Mouse (Mus musculus) forebrain, embryonic 14.5 days (tissue): ENCODE data around the gene Gtf3c5. TPM values are rescaled to one million over a fixed set of nuclear protein-coding genes. Genes with fewer than 3 reads are reported as not detected.

Experiments used
- ATAC-seq: fragments of 200-750 bp; cut with Nextera tagmentation; 2 replicates; pipeline ENCODE4 v1.8.0; 2017; ENCODE audit warnings: mild to moderate bottlenecking, moderate library complexity
- DNase-seq: peaks from one replicate; pipeline ENCODE4 v3.0.0-alpha.2; 2015; ENCODE audit warnings: low spot score
- H3K27ac ChIP-seq: fragments of 300-500 bp; sonication (generic); 2 replicates; pipeline ENCODE4 v1.5.1; 2014; ENCODE audit warnings: low read depth, mild to moderate bottlenecking, control low read depth, low read length, moderate library complexity
- H3K27me3 ChIP-seq: fragments of 300-500 bp; sonication (generic); replicated peaks from 2 replicates; pipeline ENCODE4 v1.6.1; 2014; ENCODE audit warnings: low read length, control low read depth, mixed read lengths; ENCODE audit not compliant: control insufficient read depth, insufficient read depth
- H3K36me3 ChIP-seq: fragments of 300-500 bp; sonication (generic); 2 replicates; pipeline ENCODE4 v1.6.1; 2014; ENCODE audit warnings: low read length, control low read depth; ENCODE audit not compliant: control insufficient read depth, insufficient read depth
- H3K4me1 ChIP-seq: fragments of 300-500 bp; sonication (generic); 2 replicates; pipeline ENCODE4 v1.6.1; 2014; ENCODE audit warnings: antibody characterized with exemption, low read length, control low read depth; ENCODE audit not compliant: control insufficient read depth, insufficient read depth
- H3K4me2 ChIP-seq: fragments of 300-500 bp; sonication (generic); 2 replicates; pipeline ENCODE4 v1.6.1; 2014; ENCODE audit warnings: mild to moderate bottlenecking, control low read depth, low read length
- H3K4me3 ChIP-seq: fragments of 300-500 bp; sonication (generic); 2 replicates; pipeline ENCODE4 v1.5.1; 2014; ENCODE audit warnings: low read depth, low read length, control low read depth
- H3K9ac ChIP-seq: fragments of 300-500 bp; sonication (generic); 2 replicates; pipeline ENCODE4 v1.6.1; 2014; ENCODE audit warnings: mild to moderate bottlenecking, low read length, control low read depth, moderate library complexity
- H3K9me3 ChIP-seq: fragments of 300-500 bp; sonication (generic); replicated peaks from 2 replicates; pipeline ENCODE4 v1.6.1; 2016; ENCODE audit warnings: low read length, control low read depth, mixed read lengths; ENCODE audit not compliant: control insufficient read depth
- WGBS: fragments of 180-500 bp; shearing (Covaris S2); extraction: QIAGEN DNeasy Blood & Tissue Kit; methylation state at CpG from one replicate; pipeline ENCODE4 v1.1.7; 2014; 5-methylcytosine and 5-hydroxymethylcytosine counted together
- polyA plus RNA-seq: library from polyadenylated mRNA; unstranded; fragments of >200 nt; fragmentation: Nextera tagmentation; extraction: Ambion mirVana; gene quantifications from 2 replicates; pipeline ENCODE4 v1.2.1, GENCODE M21; 2014

The Gtf3c5 gene
- polyA plus RNA-seq, 1 experiment from 2014 or later = 20.5 TPM

GRCm38 (mm10) chr2:28543894-28544293 is 39.7 kb downstream of the Gtf3c5 start:
- Histone ChIP-seq H3K9ac (no peak overlapping the region), H3K4me2 (no peak overlapping the region), H3K36me3 (peaks cover 83% of the 10 kb centered on the region), H3K4me3 (no peak overlapping the region), H3K27ac (no peak overlapping the region), H3K4me1 (peaks cover 16% of the 10 kb centered on the region), H3K9me3 (no peaks in the 10 kb centered on the region), H3K27me3 (no peaks in the 10 kb centered on the region)
- DNase-seq = peak; percentile 35
- WGBS = 72% methylated on average over 8 of the region's 8 CpGs
- ATAC-seq = no peak

- Histone ChIP-seq H3K4me1 (peaks cover 46% of the 10 kb centered on the region), H3K27me3 (no peaks in the 10 kb centered on the region), H3K27ac (no peak overlapping the region), H3K4me2 (no peak overlapping the region), H3K9me3 (no peaks in the 10 kb centered on the region), H3K36me3 (peaks cover 52% of the 10 kb centered on the region), H3K9ac (no peak overlapping the region), H3K4me3 (no peak overlapping the region)
- DNase-seq (no peak), ATAC-seq (no peak)
- 79% methylated on average over 8 of the region's 8 CpGs for WGBS
These were observed 42.8 kb downstream of the Gtf3c5 start for GRCm38 (mm10) chr2:28540587-28541227.

GRCm38 (mm10) chr2:28539949-28540348 is 43.6 kb downstream of the Gtf3c5 start:
- Histone ChIP-seq H3K36me3 (peaks cover 45% of the 10 kb centered on the region), H3K27me3 (no peaks in the 10 kb centered on the region), H3K4me3 (no peak overlapping the region), H3K4me1 (peaks cover 54% of the 10 kb centered on the region), H3K4me2 (no peak overlapping the region), H3K27ac (0 out of 2 replicates have a peak overlapping the region, but pooled peaks have one; percentile 63), H3K9me3 (no peaks in the 10 kb centered on the region), H3K9ac (no peak overlapping the region)
- DNase-seq (no peak), ATAC-seq (no peak)
- WGBS = 83% methylated on average over 2 of the region's 2 CpGs

- no peak overlapping the region for H3K4me2 ChIP-seq
- H3K4me1 ChIP-seq = peaks cover 61% of the 10 kb centered on the region
- H3K4me3 ChIP-seq = no peak overlapping the region
- H3K27me3 ChIP-seq = no peaks in the 10 kb centered on the region
- peak; percentile 56 for ATAC-seq
- H3K9me3 ChIP-seq = no peaks in the 10 kb centered on the region
- WGBS = 53% methylated on average over 7 of the region's 7 CpGs
- H3K9ac ChIP-seq = peak overlapping the region; percentile 18
- DNase-seq = peak; percentile 78
- H3K27ac ChIP-seq = peak overlapping the region; percentile 63
- peaks cover 37% of the 10 kb centered on the region for H3K36me3 ChIP-seq
These were observed 44.3 kb downstream of the Gtf3c5 start for GRCm38 (mm10) chr2:28539206-28539605.

- Histone ChIP-seq H3K27me3 (no peaks in the 10 kb centered on the region), H3K9ac (peak overlapping the region; percentile 0; the same call in 1 of the 2 replicates), H3K4me2 (no peak overlapping the region), H3K36me3 (peaks cover 33% of the 10 kb centered on the region), H3K4me3 (no peak overlapping the region), H3K27ac (peak overlapping the region; percentile 63), H3K4me1 (peaks cover 65% of the 10 kb centered on the region), H3K9me3 (no peaks in the 10 kb centered on the region)
- WGBS = 67% methylated on average over 1 of the region's 1 CpGs
- ATAC-seq = no peak
- DNase-seq = peak; percentile 54
These were observed 44.8 kb downstream of the Gtf3c5 start for GRCm38 (mm10) chr2:28538817-28539128.

- Histone ChIP-seq H3K4me1 (peaks cover 69% of the 10 kb centered on the region), H3K27ac (peak overlapping the region; percentile 63), H3K4me2 (no peak overlapping the region; the same call in 1 of the 2 replicates), H3K27me3 (no peaks in the 10 kb centered on the region), H3K36me3 (peaks cover 27% of the 10 kb centered on the region), H3K9me3 (no peaks in the 10 kb centered on the region), H3K4me3 (no peak overlapping the region), H3K9ac (peak overlapping the region; percentile 1; the same call in 1 of the 2 replicates)
- 71% methylated on average over 8 of the region's 8 CpGs for WGBS
- no peak for ATAC-seq
- no peak for DNase-seq
These were observed 45.3 kb downstream of the Gtf3c5 start for GRCm38 (mm10) chr2:28537995-28538816.

- H3K27ac ChIP-seq = 0 out of 2 replicates have a peak overlapping the region, but pooled peaks have one; percentile 33
- peaks cover 75% of the 10 kb centered on the region for H3K4me1 ChIP-seq
These were observed 46.0 kb downstream of the Gtf3c5 start for GRCm38 (mm10) chr2:28537634-28537920.

GRCm38 (mm10) chr2:28536766-28537633 is 46.6 kb downstream of the Gtf3c5 start:
- H3K36me3 ChIP-seq = peaks cover 15% of the 10 kb centered on the region
- WGBS = 72% methylated on average over 11 of the region's 11 CpGs
- ATAC-seq (no peak), DNase-seq (no peak)
- H3K27ac ChIP-seq = peak overlapping the region; percentile 86; the same call in 1 of the 2 replicates
- H3K9ac ChIP-seq = peak overlapping the region; percentile 29; the same call in 1 of the 2 replicates
- no peaks in the 10 kb centered on the region for H3K9me3 ChIP-seq
- 0 out of 2 replicates have a peak overlapping the region, but pooled peaks have one; percentile 6 for H3K4me2 ChIP-seq
- H3K4me3 ChIP-seq = no peak overlapping the region
- H3K4me1 ChIP-seq = peaks cover 79% of the 10 kb centered on the region
- H3K27me3 ChIP-seq = no peaks in the 10 kb centered on the region

More at GRCm38 (mm10) chr2:28537634-28537920, 46.0 kb downstream of the Gtf3c5 start:
- H3K4me2 ChIP-seq = 0 out of 2 replicates have a peak overlapping the region, but pooled peaks have one; percentile 6
- no peak overlapping the region; the same call in 1 of the 2 replicates for H3K9ac ChIP-seq
- H3K27me3 ChIP-seq = no peaks in the 10 kb centered on the region
- H3K4me3 ChIP-seq = no peak overlapping the region
- ATAC-seq = no peak
- no peaks in the 10 kb centered on the region for H3K9me3 ChIP-seq
- 19% methylated on average over 4 of the region's 4 CpGs for WGBS
- peaks cover 21% of the 10 kb centered on the region for H3K36me3 ChIP-seq
- peak; percentile 56 for DNase-seq
